Mouse (Mus musculus): ENCODE data around the gene Rnf135. TPM values are rescaled to one million over a fixed set of nuclear protein-coding genes. Genes with fewer than 3 reads are reported as not detected.
"Not testable (repeated sequence)": the region's sequence is repeated elsewhere in the genome, so short reads cannot be mapped to it uniquely, and the experiment has no call there.

Rnf135 gene
- polyA plus RNA-seq, 1 experiment from 2014 or later: 11.7 TPM

GRCm38 (mm10) chr11:80164224-80164623, 19.4 kb upstream of the Rnf135 start:
- Histone ChIP-seq H3K9ac (no peak overlapping the region), H3K4me1 (no peaks in the 10 kb centered on the region), H3K36me3 (no peaks in the 10 kb centered on the region), H3K4me2 (no peak overlapping the region), H3K27ac (no peak overlapping the region), H3K27me3 (no peaks in the 10 kb centered on the region), H3K9me3 (no peaks in the 10 kb centered on the region), H3K4me3 (no peak overlapping the region)
- no peak for ATAC-seq (ENCODE audit: borderline replicate concordance, extremely low read depth, low FRiP score, low TSS enrichment)
- 63% methylated on average over 2 of the region's 2 CpGs for WGBS

GRCm38 (mm10) chr11:80168121-80168520, 15.5 kb upstream of the Rnf135 start:
- Histone ChIP-seq H3K4me3 (no peak overlapping the region), H3K4me2 (no peak overlapping the region), H3K9ac (no peak overlapping the region), H3K9me3 (no peaks in the 10 kb centered on the region), H3K27me3 (no peaks in the 10 kb centered on the region), H3K27ac (no peak overlapping the region), H3K4me1 (no peaks in the 10 kb centered on the region), H3K36me3 (no peaks in the 10 kb centered on the region)
- ATAC-seq (ENCODE audit: borderline replicate concordance, extremely low read depth, low FRiP score, low TSS enrichment): no peak
- WGBS: 87% methylated on average over 9 of the region's 9 CpGs

GRCm38 (mm10) chr11:80168611-80169249, 14.9 kb upstream of the Rnf135 start:
- no peak for ATAC-seq (ENCODE audit: borderline replicate concordance, extremely low read depth, low FRiP score, low TSS enrichment)
- Histone ChIP-seq H3K4me1 (no peaks in the 10 kb centered on the region), H3K27me3 (no peaks in the 10 kb centered on the region), H3K36me3 (no peaks in the 10 kb centered on the region), H3K9ac (no peak overlapping the region), H3K9me3 (no peaks in the 10 kb centered on the region), H3K27ac (no peak overlapping the region), H3K4me3 (no peak overlapping the region), H3K4me2 (no peak overlapping the region)
- WGBS: 65% methylated on average over 4 of the region's 4 CpGs

- Histone ChIP-seq H3K9ac (no peak overlapping the region), H3K27me3 (no peaks in the 10 kb centered on the region), H3K4me1 (no peaks in the 10 kb centered on the region), H3K4me3 (no peak overlapping the region), H3K9me3 (no peaks in the 10 kb centered on the region), H3K27ac (no peak overlapping the region), H3K4me2 (no peak overlapping the region), H3K36me3 (no peaks in the 10 kb centered on the region)
- 88% methylated on average over 3 of the region's 3 CpGs for WGBS
- ATAC-seq (ENCODE audit: borderline replicate concordance, extremely low read depth, low FRiP score, low TSS enrichment): no peak
Observed at GRCm38 (mm10) chr11:80169629-80170028, 14.0 kb upstream of the Rnf135 start.

- H3K9me3 ChIP-seq: no peaks in the 10 kb centered on the region
- no peak overlapping the region for H3K9ac ChIP-seq
- H3K4me3 ChIP-seq: no peak overlapping the region
- H3K36me3 ChIP-seq: no peaks in the 10 kb centered on the region
- 57% methylated on average over 5 of the region's 5 CpGs for WGBS
- no peaks in the 10 kb centered on the region for H3K4me1 ChIP-seq
- ATAC-seq (ENCODE audit: borderline replicate concordance, extremely low read depth, low FRiP score, low TSS enrichment): no peak
- no peak overlapping the region for H3K27ac ChIP-seq
- H3K4me2 ChIP-seq: no peak overlapping the region
- no peaks in the 10 kb centered on the region for H3K27me3 ChIP-seq
Observed at GRCm38 (mm10) chr11:80170351-80170750, 13.3 kb upstream of the Rnf135 start.

- Histone ChIP-seq H3K9ac (no peak overlapping the region), H3K4me1 (no peaks in the 10 kb centered on the region), H3K4me3 (no peak overlapping the region), H3K27ac (no peak overlapping the region), H3K36me3 (no peaks in the 10 kb centered on the region), H3K27me3 (no peaks in the 10 kb centered on the region), H3K4me2 (no peak overlapping the region), H3K9me3 (no peaks in the 10 kb centered on the region)
- ATAC-seq (ENCODE audit: borderline replicate concordance, extremely low read depth, low FRiP score, low TSS enrichment): no peak
- WGBS: 60% methylated on average over 4 of the region's 4 CpGs
Observed at GRCm38 (mm10) chr11:80171884-80172283, 11.8 kb upstream of the Rnf135 start.

GRCm38 (mm10) chr11:80173963-80174670, 9.5 kb upstream of the Rnf135 start:
- Histone ChIP-seq H3K9me3 (no peaks in the 10 kb centered on the region), H3K4me3 (no peak overlapping the region), H3K27ac (no peak overlapping the region), H3K4me1 (no peaks in the 10 kb centered on the region), H3K9ac (no peak overlapping the region), H3K36me3 (no peaks in the 10 kb centered on the region), H3K4me2 (no peak overlapping the region), H3K27me3 (no peaks in the 10 kb centered on the region)
- no peak for ATAC-seq (ENCODE audit: borderline replicate concordance, extremely low read depth, low FRiP score, low TSS enrichment)
- WGBS: 75% methylated on average over 11 of the region's 11 CpGs

GRCm38 (mm10) chr11:80176911-80177895, 6.4 kb upstream of the Rnf135 start:
- WGBS: 66% methylated on average over 11 of the region's 11 CpGs
- ATAC-seq (ENCODE audit: borderline replicate concordance, extremely low read depth, low FRiP score, low TSS enrichment): no peak
- H3K27me3 ChIP-seq: no peaks in the 10 kb centered on the region
- no peaks in the 10 kb centered on the region for H3K9me3 ChIP-seq
- H3K9ac ChIP-seq: no peak overlapping the region
- no peak overlapping the region for H3K4me3 ChIP-seq
- no peak overlapping the region for H3K27ac ChIP-seq
- no peaks in the 10 kb centered on the region for H3K36me3 ChIP-seq
- no peak overlapping the region for H3K4me2 ChIP-seq
- H3K4me1 ChIP-seq: no peaks in the 10 kb centered on the region

GRCm38 (mm10) chr11:80178316-80178715, 5.3 kb upstream of the Rnf135 start:
- no peak overlapping the region for H3K4me3 ChIP-seq
- H3K4me1 ChIP-seq: no peaks in the 10 kb centered on the region
- H3K27me3 ChIP-seq: no peaks in the 10 kb centered on the region
- H3K4me2 ChIP-seq: no peak overlapping the region
- no peaks in the 10 kb centered on the region for H3K9me3 ChIP-seq
- no peak overlapping the region for H3K9ac ChIP-seq
- WGBS: 76% methylated on average over 8 of the region's 8 CpGs
- no peak overlapping the region for H3K27ac ChIP-seq
- ATAC-seq (ENCODE audit: borderline replicate concordance, extremely low read depth, low FRiP score, low TSS enrichment): no peak
- H3K36me3 ChIP-seq: no peaks in the 10 kb centered on the region

GRCm38 (mm10) chr11:80181021-80181749, 2.5 kb upstream of the Rnf135 start:
- H3K4me3 ChIP-seq: no peak overlapping the region
- ATAC-seq (ENCODE audit: borderline replicate concordance, extremely low read depth, low FRiP score, low TSS enrichment): no peak
- no peaks in the 10 kb centered on the region for H3K27me3 ChIP-seq
- H3K4me1 ChIP-seq: no peaks in the 10 kb centered on the region
- no peak overlapping the region for H3K4me2 ChIP-seq
- no peaks in the 10 kb centered on the region for H3K36me3 ChIP-seq
- H3K9me3 ChIP-seq: no peaks in the 10 kb centered on the region
- WGBS: 64% methylated on average over 5 of the region's 5 CpGs
- H3K27ac ChIP-seq: no peak overlapping the region
- no peak overlapping the region for H3K9ac ChIP-seq

- peak; percentile 72 for ATAC-seq (ENCODE audit: borderline replicate concordance, extremely low read depth, low FRiP score, low TSS enrichment)
- 41% methylated on average over 12 of the region's 12 CpGs for WGBS
- Histone ChIP-seq H3K27ac (0 out of 2 replicates have a peak overlapping the region, but pooled peaks have one; percentile 83), H3K4me3 (peak overlapping the region; percentile 71), H3K9ac (peak overlapping the region; percentile 78; the same call in 1 of the 2 replicates), H3K4me2 (peak overlapping the region; percentile 78)
- not testable (repeated sequence) for H3K4me1 ChIP-seq, H3K27me3 ChIP-seq, H3K9me3 ChIP-seq, H3K36me3 ChIP-seq
Observed at GRCm38 (mm10) chr11:80183054-80183704, 472 bp upstream of the Rnf135 start.
